Mouse (Mus musculus) lung, adult 2 months (tissue): ENCODE data around the gene Chd2. TPM values are rescaled to one million over a fixed set of nuclear protein-coding genes. Genes with fewer than 3 reads are reported as not detected.

Experiments used
- DNase-seq: peaks from one replicate; pipeline ENCODE4 v3.0.0; 2022
- H3K4me1 ChIP-seq: fragments of 200-500 bp; 2 replicates; pipeline ENCODE4 v1.6.1; 2011; ENCODE audit warnings: low read length; ENCODE audit not compliant: control insufficient read depth, insufficient read depth
- H3K4me3 ChIP-seq: fragments of 200-500 bp; replicated peaks from 2 replicates; pipeline ENCODE3; 2011; ENCODE audit warnings: low read depth, mild to moderate bottlenecking, control low read depth, low read length; ENCODE audit errors: extremely low read depth
- CTCF ChIP-seq: fragments of 200-500 bp; IDR thresholded peaks from 2 replicates; pipeline ENCODE4 v1.5.1; 2011; ENCODE audit warnings: mild to moderate bottlenecking, low read length, control low read depth; ENCODE audit not compliant: insufficient read depth
- POLR2A ChIP-seq: fragments of 200-500 bp; IDR thresholded peaks from 2 replicates; pipeline ENCODE4 v1.6.1; 2011; ENCODE audit warnings: low read depth, mild to moderate bottlenecking, control low read depth, low read length, borderline replicate concordance; ENCODE audit errors: extremely low read depth
- WGBS: fragments of 180-500 bp; shearing (Covaris S2); methylation state at CpG from one replicate; pipeline ENCODE4 v1.1.7; 2018; 5-methylcytosine and 5-hydroxymethylcytosine counted together
- polyA plus RNA-seq: library from polyadenylated mRNA; depleted of rRNA; stranded (reverse); fragments of >200 nt; gene quantifications from 2 replicates; pipeline ENCODE4 v1.2.3, GENCODE M21; 2012

The Chd2 gene
- polyA plus RNA-seq, 1 experiment = 48.5 TPM

DNA sequence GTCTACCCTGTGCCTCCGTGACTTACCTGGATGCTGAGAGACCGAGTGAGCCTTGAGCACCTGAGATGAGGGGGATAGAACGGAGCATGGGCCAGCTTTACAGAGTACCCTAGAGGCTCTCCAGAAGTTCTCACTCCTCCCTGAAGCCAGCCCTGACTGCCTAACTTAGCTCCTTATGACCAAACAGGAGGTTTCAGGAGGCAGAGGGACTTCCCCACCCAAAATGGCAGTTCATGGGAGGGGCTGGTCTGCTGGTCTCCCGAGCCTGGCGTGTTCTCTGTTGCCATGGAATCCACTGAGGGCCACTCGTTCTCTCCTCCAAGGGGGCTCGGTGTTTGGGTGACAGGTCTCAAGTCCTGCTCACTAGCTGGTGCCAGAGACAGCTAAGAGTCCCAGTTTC, 130.1 kb downstream of the Chd2 start:
- Histone ChIP-seq H3K4me3 (no peak overlapping the region), H3K4me1 (0 out of 2 replicates have a peak, but pooled peaks cover 5% of the 10 kb centered on the region)
- no peak for TF ChIP-seq POLR2A
- TF ChIP-seq CTCF = no peak
- no peak for DNase-seq
- 56% methylated on average over 7 of the region's 7 CpGs for WGBS

DNA sequence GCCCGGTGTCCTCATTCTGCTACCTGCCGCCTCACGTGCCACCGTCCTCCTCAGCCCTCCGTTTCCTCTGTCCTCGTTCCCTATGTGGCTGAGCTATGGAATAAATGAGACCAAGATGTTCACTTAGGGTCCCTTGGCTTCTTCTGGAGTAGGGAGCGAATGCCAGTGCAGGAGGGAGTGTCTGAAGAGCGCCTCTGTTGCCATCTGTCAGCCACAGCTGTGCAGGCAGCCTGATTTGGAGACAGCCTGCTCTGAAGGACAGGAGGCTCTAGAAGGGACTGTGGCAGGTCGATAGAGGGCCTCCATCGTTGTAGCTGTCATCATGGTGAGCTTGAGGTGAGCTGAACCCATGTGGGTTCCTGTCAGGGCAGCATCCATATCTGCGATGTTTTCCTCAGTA, 136.1 kb downstream of the Chd2 start:
- TF ChIP-seq CTCF (no peak), POLR2A (no peak)
- Histone ChIP-seq H3K4me1 (no peaks in the 10 kb centered on the region), H3K4me3 (no peak overlapping the region)
- DNase-seq = no peak
- WGBS = 93% methylated on average over 11 of the region's 11 CpGs

DNA sequence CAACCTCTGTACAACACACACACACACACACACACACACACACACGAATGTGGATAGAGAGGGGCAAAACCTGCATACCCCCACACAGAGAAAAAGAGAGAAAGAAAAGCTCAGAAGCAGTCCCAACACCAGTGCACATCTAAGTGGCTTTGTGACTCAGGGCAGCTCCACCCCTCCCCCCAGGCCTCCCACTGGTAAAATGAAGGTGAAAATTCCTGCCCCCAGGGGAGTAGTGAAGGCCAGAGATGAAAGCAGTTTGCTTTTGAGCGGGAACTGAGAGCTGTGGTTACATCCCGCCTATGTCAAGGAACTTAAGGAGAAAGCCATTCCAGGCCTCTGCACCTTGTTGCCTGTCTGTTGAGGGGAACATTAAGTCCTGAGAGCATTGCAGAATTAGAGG, 138.1 kb downstream of the Chd2 start:
- DNase-seq = no peak
- 54% methylated on average over 3 of the region's 3 CpGs for WGBS
- Histone ChIP-seq H3K4me3 (no peak overlapping the region), H3K4me1 (peaks cover 4% of the 10 kb centered on the region; the same call in 1 of the 2 replicates)
- TF ChIP-seq POLR2A (no peak), CTCF (no peak)

DNA sequence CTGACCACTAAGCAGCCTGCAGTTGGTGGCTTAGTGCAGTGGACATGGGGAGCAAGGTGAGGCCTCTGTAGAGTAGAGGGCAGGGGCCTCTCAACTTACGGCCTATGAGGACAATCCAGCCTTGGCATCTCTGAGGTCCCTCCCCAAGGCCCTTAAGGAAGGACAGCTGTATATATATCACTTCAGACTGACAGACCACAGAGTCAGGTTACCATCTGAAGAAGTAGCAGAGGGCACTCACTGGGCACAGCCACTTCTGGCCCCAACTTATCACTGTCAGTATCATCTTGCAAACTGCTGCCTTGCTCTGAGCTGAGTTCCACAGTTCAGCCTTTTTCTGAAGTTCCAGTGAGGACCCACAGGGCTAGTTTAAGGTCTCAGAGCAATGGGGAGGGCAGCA, 139.0 kb downstream of the Chd2 start:
- DNase-seq = no peak
- 94% methylated on average over 1 of the region's 1 CpGs for WGBS
- Histone ChIP-seq H3K4me3 (no peak overlapping the region), H3K4me1 (peaks cover 4% of the 10 kb centered on the region; the same call in 1 of the 2 replicates)
- TF ChIP-seq CTCF (no peak), POLR2A (no peak)

DNA sequence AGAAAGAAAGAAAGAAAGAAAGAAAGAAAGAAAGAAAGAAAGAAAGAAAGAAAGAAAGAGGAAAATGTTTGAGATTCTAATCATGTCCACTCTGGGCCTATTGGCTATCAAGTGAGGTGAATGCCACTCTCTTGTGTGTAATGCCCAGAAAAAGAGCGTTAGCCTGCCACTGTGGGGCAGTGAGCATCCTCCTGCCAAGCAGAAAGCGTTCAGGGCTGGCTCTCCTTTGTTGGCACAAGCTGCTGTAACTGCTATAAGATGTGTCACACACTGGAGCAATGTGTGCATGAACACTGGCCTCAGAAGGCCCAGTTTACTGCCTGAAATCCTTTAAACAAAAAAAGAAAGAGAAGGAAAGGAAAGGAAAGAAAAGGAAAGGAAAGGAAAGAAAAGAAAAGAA, 139.5 kb downstream of the Chd2 start:
- 53% methylated on average over 2 of the region's 2 CpGs for WGBS
- Histone ChIP-seq H3K4me1 (peaks cover 4% of the 10 kb centered on the region; the same call in 1 of the 2 replicates), H3K4me3 (no peak overlapping the region)
- DNase-seq = no peak
- no peak for TF ChIP-seq CTCF
- TF ChIP-seq POLR2A = no peak

DNA sequence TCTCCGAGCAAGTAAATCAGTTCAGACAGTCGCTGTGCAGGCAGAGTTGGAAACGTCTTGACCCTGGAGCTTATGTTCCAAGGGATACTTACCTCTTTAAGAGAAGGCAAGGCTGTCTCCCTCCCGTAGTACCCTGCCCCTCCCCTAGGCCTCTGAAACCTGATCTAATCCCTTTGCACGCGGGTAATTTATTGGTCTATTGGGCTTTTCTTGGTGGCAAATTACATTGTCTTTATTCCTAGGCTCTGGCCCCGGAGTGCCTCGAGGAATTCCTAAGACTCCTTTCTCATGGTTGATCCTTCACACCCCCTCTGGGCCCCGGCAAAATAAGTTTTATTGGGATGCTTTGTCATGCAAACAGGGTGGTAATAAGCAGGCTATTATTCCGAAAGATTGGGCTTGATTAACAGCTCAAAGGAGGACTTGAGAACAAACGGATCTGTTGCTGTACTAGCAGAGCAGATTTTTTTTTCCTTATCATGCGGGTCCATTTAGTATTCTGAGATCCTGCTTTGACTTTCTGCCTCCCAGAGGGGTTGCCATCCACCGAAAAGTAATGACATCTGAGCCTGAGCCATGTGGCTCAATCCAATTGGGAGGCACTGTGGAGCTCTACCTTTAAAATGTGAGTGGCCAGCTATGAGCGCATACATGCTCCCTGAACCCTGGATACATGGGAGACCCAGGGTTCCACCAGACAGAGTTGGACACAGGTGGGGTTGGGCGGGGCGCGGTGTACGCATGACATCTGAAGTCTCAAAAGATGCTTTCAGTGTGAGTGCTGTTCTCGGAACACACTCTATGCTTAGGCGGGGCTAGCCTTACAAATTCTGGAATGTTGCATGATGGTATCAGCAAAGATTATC, 141.3 kb downstream of the Chd2 start:
- peak overlapping the region; percentile 2 for H3K4me3 ChIP-seq
- H3K4me1 ChIP-seq = peaks cover 4% of the 10 kb centered on the region; the same call in 1 of the 2 replicates
- no peak for DNase-seq
- no peak for TF ChIP-seq POLR2A
- TF ChIP-seq CTCF = no peak
- WGBS = 41% methylated on average over 20 of the region's 20 CpGs

DNA sequence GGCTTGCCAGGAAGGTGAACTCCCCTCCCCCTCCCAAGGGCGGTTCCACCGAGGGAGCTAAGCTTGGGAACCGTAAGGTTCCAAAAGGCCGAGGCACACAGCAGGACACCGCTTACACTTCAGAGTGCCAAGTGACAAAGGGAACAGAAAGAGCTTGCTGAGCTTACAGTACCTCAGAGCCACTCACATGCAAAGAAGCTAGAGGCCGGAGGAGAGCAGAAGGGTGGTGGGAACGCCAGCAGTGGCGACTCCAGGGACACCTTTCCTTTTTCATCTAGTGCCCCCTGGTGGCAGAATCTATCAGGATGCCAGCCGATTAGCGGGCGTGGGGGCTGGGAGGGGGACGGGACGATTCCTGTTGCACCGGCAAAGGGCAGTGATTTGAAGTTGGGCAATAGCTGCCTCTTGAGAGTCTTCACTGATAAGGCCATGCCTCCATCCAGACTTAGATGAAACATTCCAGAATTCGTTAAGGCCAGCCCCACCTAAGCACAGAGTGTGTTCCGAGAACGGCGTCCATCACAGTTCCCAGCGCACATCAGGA, 142.1 kb downstream of the Chd2 start:
- peak; percentile 53 for TF ChIP-seq CTCF
- TF ChIP-seq POLR2A = no peak
- Histone ChIP-seq H3K4me3 (peak overlapping the region; percentile 27), H3K4me1 (peaks cover 4% of the 10 kb centered on the region; the same call in 1 of the 2 replicates)
- peak; percentile 78 for DNase-seq
- 3% methylated on average over 19 of the region's 19 CpGs for WGBS

DNA sequence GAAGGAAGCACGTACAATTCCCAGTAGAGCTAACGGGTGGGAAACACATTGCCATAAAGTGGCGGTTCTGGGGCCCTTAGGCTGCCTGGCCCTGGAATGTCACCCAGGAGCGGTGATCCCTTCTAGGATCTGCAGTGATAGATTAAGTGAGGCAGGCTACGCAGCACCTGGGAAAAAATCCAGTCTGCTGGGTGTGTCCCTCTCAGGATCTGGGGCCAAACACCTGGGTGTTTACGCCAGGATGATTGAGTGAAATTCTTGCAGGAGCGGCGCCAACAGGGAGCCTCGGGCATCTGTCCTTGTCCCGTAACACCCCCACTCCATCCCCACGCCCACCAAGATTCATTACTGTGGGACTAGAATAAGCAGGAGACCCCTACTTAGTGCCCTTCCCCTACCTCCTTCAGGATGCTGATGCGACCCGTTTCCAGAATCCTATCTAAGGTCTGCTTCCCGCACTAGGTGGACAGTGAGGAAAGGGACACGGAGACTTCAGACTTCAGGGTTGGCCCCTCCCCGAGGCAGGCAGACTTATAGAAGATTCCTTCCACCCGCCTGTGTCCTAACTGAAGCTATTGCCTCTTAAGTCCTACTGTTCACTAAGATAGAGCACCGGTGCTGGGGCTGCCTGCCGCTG, 142.7 kb downstream of the Chd2 start:
- no peak overlapping the region for H3K4me3 ChIP-seq
- TF ChIP-seq CTCF = no peak
- DNase-seq = peak; percentile 45
- WGBS = 18% methylated on average over 19 of the region's 19 CpGs
- peaks cover 6% of the 10 kb centered on the region for H3K4me1 ChIP-seq

DNA sequence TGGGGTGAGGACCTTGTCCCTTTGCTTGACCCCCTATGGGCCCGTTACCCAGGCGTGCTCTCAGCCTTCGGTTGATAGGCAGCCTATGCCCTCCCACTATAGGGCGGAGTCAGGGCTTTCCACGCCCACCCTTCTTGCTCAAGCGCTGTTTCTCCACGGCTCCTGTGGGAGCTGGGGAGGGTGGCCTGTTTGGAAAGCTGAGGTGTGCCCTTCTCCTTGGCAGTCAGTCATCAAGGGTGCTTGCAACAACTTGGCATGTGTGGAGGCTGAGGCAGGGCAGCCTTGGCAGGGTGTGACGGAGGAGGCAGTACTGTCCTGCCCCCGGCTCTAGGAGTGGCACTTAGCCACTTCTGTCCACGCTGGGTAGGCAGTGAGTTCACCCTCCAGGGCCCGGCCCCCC, 143.3 kb downstream of the Chd2 start:
- Histone ChIP-seq H3K4me3 (no peak overlapping the region), H3K4me1 (peaks cover 9% of the 10 kb centered on the region)
- no peak for TF ChIP-seq POLR2A
- no peak for TF ChIP-seq CTCF
- DNase-seq = peak; percentile 86
- WGBS = 14% methylated on average over 11 of the region's 11 CpGs

DNA sequence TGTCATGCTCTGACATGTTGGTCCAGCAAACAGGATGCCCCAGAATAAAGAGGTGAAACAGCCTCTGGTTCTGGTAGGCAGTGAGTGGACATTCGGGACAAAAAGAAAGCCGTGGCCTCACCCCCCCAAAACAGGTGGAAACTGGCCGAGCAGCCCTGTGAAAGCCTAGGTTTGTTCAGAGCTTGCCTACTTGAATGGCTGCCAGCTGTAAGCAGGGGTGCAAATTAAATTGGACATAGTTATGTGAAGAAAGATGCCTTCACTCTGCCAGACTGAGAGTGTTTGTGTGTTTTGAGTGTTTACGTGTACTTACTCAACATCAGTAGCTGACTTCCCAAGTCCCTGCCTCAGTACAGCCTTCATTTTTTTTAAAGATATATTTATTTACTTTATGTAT, 147.6 kb downstream of the Chd2 start:
- 43% methylated on average over 4 of the region's 4 CpGs for WGBS
- peaks cover 11% of the 10 kb centered on the region for H3K4me1 ChIP-seq
- DNase-seq = no peak
- no peak overlapping the region for H3K4me3 ChIP-seq
- TF ChIP-seq POLR2A = no peak
- no peak for TF ChIP-seq CTCF
